Mouse (Mus musculus) urinary bladder, adult 18-20 months (tissue): ENCODE measurements around the gene Aldh1l1.

ENCODE experiments used
- DNase-seq, 2 experiments: peaks; one replicate each; pipeline ENCODE4 v3.0.0; 2022; ENCODE audit warnings: low spot score in 2 of 2, mixed read lengths in 2 of 2

Aldh1l1 gene

GRCm38 (mm10) chr6:90507443-90507842, 21.2 kb downstream of the Aldh1l1 start:
- DNase-seq, result no peak

- no peak for DNase-seq
Observed at GRCm38 (mm10) chr6:90508197-90508624, 22.0 kb downstream of the Aldh1l1 start.

- DNase-seq, result peak in 1 of 2 experiments; percentile 54
Observed at GRCm38 (mm10) chr6:90509085-90509484, 22.9 kb downstream of the Aldh1l1 start.

- DNase-seq, result no peak
Observed at GRCm38 (mm10) chr6:90512416-90512815, 26.2 kb downstream of the Aldh1l1 start.

- no peak for DNase-seq
Observed at GRCm38 (mm10) chr6:90513074-90513856, 27.0 kb downstream of the Aldh1l1 start.

- no peak for DNase-seq
Observed at GRCm38 (mm10) chr6:90514369-90514768, 28.1 kb downstream of the Aldh1l1 start.

- DNase-seq, result peak; percentile 69 to 89
Observed at GRCm38 (mm10) chr6:90514883-90515405, 28.7 kb downstream of the Aldh1l1 start.

- no peak for DNase-seq
Observed at GRCm38 (mm10) chr6:90518892-90519291, 32.7 kb downstream of the Aldh1l1 start.

GRCm38 (mm10) chr6:90519375-90519774, 33.1 kb downstream of the Aldh1l1 start:
- DNase-seq, result no peak

DNA sequence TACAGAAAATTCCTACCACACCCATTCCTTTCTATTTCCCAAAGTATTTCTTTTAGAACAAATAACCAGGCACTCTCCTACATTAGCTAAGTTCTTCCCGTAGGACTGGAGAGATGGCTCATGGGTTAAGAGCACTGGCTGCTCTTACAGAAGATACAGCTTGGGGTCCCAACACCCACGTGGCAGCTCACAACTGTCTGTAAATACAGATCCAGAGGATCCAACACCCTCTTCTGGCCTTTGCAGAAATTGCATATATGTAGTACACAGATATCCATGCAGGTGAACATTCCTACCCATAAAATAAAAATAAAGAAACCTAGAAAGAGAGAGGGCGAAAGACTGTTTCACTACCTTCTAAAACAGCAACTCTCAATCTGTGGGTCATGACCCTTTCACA, 40.2 kb downstream of the Aldh1l1 start:
- no peak for DNase-seq

DNA sequence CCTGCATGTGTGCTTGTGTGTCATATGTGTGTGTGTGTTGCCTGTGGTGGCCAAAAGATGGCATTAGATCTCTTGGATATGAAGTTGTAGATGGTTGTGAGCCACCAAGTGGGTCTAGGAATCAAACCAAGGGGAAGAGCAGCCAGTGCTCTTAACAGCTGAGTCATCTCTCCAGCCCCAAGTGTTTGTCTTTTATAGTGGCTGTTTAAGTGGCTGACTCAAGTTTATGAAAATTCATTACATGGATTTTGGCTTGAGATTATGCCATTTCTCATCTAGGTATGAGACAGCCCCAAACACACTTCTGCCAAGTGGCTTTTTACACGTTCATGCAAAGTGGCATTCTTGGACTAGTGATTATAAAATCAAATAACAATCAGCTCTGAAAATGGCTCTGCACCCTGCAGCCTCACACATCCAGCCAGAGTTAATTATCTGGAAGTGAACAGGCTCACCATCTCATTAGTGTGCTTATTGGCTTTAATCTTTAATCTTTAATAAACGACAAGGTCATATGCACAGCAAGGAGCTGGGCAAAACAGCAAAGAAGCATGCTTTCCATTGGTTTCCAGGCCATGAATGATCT, 43.3 kb downstream of the Aldh1l1 start:
- no peak for DNase-seq

DNA sequence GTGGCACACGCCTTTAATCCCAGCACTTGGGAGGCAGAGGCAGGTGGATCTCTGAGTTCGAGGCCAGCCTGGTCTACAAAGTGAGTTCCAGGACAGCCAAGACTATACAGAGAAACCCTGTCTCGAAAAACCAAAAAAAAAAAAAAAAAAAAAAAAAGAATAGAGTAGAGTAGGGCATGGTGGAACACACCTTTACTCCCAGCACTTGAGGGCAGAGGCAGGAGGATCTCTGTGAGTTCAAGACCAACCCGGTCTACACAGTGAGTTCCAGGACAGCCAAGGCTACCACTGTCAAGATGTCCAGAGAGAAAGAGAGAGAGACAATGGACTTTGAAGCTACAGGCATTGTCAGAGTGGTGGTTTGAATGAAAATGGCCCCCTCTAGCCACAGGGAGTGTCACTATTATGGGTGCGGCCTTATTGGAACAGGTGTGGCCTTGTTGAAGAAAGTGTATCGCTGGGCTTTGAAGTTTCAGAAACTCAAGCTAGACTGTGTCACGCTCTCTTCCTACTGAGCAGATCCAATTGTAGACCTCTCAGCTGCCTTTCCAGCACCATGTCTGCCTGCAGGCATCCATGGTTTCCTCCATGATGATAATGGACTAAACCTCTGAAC, 46.5 kb downstream of the Aldh1l1 start:
- DNase-seq, result no peak

DNA sequence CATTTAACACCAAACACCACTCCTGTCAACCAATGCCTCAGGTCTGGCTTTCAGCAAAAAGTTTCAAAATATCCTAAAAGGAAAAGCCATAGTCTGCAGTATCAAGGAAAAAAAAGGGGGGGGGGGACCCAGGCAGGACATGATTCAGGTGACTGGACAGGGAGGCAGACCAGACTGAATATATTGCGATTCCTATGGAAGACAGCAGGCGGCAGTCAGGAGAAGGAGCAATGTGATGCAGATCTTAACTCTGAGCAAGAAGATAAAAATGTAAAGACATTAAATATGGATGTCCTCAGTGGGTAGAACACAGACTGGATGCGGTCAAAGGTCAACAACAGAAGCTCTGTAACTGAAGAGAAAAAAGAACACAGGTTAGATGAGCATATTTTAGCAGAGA, 47.3 kb downstream of the Aldh1l1 start:
- no peak for DNase-seq

- DNase-seq, result no peak
Observed at GRCm38 (mm10) chr6:90534701-90535475, 48.7 kb downstream of the Aldh1l1 start.

- no peak for DNase-seq
Observed at GRCm38 (mm10) chr6:90536824-90537223, 50.6 kb downstream of the Aldh1l1 start.

DNA sequence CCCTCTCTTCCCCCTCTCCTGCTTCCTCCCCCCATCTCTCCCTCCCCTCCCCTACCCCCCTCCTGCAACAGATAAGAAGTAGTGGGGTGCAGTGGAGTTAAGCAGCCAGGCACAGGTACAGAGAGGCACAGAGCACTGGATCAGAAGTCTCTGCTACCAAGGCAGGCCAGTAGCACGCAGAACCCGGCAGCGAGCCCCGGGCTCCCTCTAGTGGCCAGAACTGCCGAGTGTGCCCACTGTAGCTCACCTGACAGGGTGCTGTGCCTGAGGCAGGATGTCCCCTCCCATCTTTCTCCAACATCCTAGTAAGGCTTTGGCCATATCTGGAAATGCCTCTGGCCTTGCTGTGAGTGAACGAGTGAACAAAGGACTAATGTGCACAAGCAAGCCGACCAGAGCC, 51.7 kb downstream of the Aldh1l1 start:
- DNase-seq, result peak; percentile 67 to 82

- DNase-seq, result no peak
Observed at GRCm38 (mm10) chr6:90539271-90539670, 53.0 kb downstream of the Aldh1l1 start.

- no peak for DNase-seq
Observed at GRCm38 (mm10) chr6:90540520-90540919, 54.3 kb downstream of the Aldh1l1 start.

DNA sequence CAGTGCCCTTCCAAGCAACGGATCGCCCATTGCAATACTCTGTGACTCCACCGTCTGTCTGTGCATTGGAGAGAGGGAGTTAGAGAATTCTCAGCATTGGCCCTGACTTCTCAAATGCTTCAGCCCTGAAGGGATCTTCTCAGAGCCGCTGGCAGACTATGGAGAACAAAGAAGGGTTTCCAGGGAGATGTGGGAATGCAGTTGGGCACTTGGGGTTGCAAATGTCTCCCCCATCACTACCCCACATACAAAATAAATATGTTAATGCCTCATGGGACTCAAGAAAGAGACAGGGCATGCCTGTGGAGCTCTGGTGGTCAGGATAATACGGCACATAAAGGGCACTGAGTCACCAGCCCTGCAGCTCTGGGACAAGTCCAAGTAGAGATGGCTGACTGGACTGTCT, 55.1 kb downstream of the Aldh1l1 start:
- DNase-seq, result no peak

GRCm38 (mm10) chr6:90544433-90544832, 58.2 kb downstream of the Aldh1l1 start:
- DNase-seq, result no peak

DNA sequence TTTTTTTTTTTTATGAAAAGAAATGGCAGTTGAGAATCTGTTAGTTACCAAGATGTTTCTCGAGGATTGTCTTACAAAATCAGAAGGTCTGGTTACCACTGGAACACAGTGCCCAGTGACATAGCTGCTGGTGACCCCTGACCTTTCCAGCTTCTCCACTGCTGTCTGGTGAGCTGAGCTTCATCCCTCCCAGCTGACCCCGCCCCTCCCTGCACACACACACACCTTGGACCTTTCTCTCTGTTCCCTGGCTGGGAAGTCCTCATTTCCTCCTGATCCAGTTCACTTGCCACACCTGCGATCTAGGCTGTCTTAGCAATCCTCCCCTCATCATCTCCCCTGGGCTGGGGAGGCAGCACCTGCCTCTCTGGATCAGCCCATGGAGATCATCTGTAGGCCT, 60.0 kb downstream of the Aldh1l1 start:
- DNase-seq, result no peak

DNA sequence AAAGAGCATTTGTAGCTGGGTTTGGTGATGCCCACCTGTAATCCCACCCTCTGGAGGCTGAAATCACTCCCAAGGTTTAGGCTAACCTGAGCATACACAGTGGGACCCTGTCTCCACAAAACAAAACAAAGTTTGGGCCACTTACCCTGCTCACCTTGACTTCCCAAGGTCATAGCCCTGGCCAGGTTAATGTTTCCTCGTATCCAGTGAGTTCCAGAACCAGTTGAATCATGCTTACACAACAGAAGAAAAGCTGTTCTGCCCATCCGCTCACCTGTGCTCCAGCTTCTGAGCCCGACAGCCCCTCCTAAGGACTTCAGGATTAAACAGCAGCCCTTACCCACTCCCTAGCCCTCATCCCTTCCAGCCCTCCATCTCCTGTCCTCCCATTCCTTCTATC, 60.8 kb downstream of the Aldh1l1 start:
- DNase-seq, result no peak
